Mouse (Mus musculus) frontal cortex, adult 2 months (tissue): ENCODE measurements around the gene Kmt2e. TPM values are rescaled to one million over a fixed set of nuclear protein-coding genes. Genes with fewer than 3 reads are reported as not detected.

Source experiments
- DNase-seq, 2 experiments: peaks; one replicate each; pipeline ENCODE4 v3.0.0; 2022; ENCODE audit warnings: low spot score in 1 of 2; ENCODE audit errors: extremely low spot score in 1 of 2
- polyA plus RNA-seq: library from polyadenylated mRNA; depleted of rRNA; stranded (reverse); fragments of >200 nt; gene quantifications from 2 replicates; pipeline ENCODE4 v1.2.3, GENCODE M21; 2012

Gene Kmt2e
- polyA plus RNA-seq, 1 experiment, result 49.7 TPM

- DNase-seq, result no peak
These were observed 24.1 kb upstream of the Kmt2e start for GRCm38 (mm10) chr5:23410040-23410717.

GRCm38 (mm10) chr5:23410718-23411101, 23.5 kb upstream of the Kmt2e start:
- DNase-seq, result no peak

GRCm38 (mm10) chr5:23411640-23412039, 22.6 kb upstream of the Kmt2e start:
- no peak for DNase-seq

- DNase-seq, result no peak
These were observed 21.8 kb upstream of the Kmt2e start for GRCm38 (mm10) chr5:23412247-23412948.

GRCm38 (mm10) chr5:23413058-23413457, 21.2 kb upstream of the Kmt2e start:
- no peak for DNase-seq

- DNase-seq, result no peak
These were observed 20.4 kb upstream of the Kmt2e start for GRCm38 (mm10) chr5:23413575-23414470.

GRCm38 (mm10) chr5:23414490-23415126, 19.6 kb upstream of the Kmt2e start:
- no peak for DNase-seq

GRCm38 (mm10) chr5:23415571-23416285, 18.5 kb upstream of the Kmt2e start:
- DNase-seq, result peak in 1 of 2 experiments; percentile 83

GRCm38 (mm10) chr5:23416286-23416643, 18.0 kb upstream of the Kmt2e start:
- DNase-seq, result no peak

- DNase-seq, result no peak
These were observed 16.5 kb upstream of the Kmt2e start for GRCm38 (mm10) chr5:23417716-23418115.

- DNase-seq, result peak; percentile 74 to 86
These were observed 16.0 kb upstream of the Kmt2e start for GRCm38 (mm10) chr5:23418147-23418781.

GRCm38 (mm10) chr5:23418797-23419595, 15.2 kb upstream of the Kmt2e start:
- DNase-seq, result no peak

GRCm38 (mm10) chr5:23419616-23420170, 14.5 kb upstream of the Kmt2e start:
- no peak for DNase-seq

- no peak for DNase-seq
These were observed 13.8 kb upstream of the Kmt2e start for GRCm38 (mm10) chr5:23420410-23420809.

GRCm38 (mm10) chr5:23421440-23421839, 12.8 kb upstream of the Kmt2e start:
- no peak for DNase-seq

- no peak for DNase-seq
These were observed 11.2 kb upstream of the Kmt2e start for GRCm38 (mm10) chr5:23423036-23423435.

- no peak for DNase-seq
These were observed 6.7 kb upstream of the Kmt2e start for GRCm38 (mm10) chr5:23427501-23427900.

GRCm38 (mm10) chr5:23431070-23431864, 3.0 kb upstream of the Kmt2e start:
- DNase-seq, result no peak
